Mouse (Mus musculus): ENCODE measurements at regions not wholly inside any gene's neighbourhood (a gene's known extent, or its start where the extent isn't known, plus 50 kb on each side); places are given as distances from the start of the nearest gene placed in this dataset.

DNA sequence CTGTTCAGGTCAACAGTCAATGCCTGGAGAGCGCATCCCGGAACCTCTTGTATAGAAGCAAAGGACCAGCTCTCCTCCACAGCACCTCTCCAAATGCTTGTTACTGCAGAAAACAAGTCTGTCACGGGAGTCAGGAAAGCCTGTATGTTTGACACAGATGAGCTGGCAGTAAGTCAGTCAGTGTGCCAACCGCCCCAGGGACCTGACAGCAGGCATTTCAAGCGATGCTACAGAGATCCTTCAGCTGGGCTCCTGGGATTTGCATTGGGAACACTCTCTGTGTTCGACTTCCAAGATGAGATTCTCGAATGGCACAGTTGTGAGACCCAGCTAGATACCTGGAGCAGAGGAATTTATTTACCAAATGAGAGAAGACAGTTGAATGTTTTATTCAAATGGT is 111.7 kb upstream of the Phyhipl start:
- TF ChIP-seq CHD1 (IDR thresholded peaks at IDR 0.05; ENCODE audit: low read depth, low read length) = no peak
- no peak for TF ChIP-seq POLR2AphosphoS2 (IDR thresholded peaks at IDR 0.05; ENCODE audit: low read length)
- TF ChIP-seq USF1 (IDR thresholded peaks at IDR 0.05; ENCODE audit: low read depth, low read length) = no peak
- no peak for TF ChIP-seq MYB (IDR thresholded peaks at IDR 0.05; ENCODE audit: low read depth, low read length)
- no peak for TF ChIP-seq ZC3H11A (IDR thresholded peaks at IDR 0.05; ENCODE audit: low read depth, low read length)
- TF ChIP-seq ZMIZ1 (IDR thresholded peaks at IDR 0.05; ENCODE audit: low read depth, low read length) = no peak
- no peak for TF ChIP-seq MXI1 (IDR thresholded peaks at IDR 0.05; ENCODE audit: low read depth, low read length)
- TF ChIP-seq ZKSCAN1 (IDR thresholded peaks at IDR 0.05; ENCODE audit: low read depth, low read length) = no peak
- TF ChIP-seq HCFC1 (IDR thresholded peaks at IDR 0.05; ENCODE audit: low read depth, low read length) = no peak
- no peak for TF ChIP-seq MAFK (IDR thresholded peaks at IDR 0.05; ENCODE audit: borderline replicate concordance, low read depth, low read length)
- no peak for TF ChIP-seq RCOR1 (IDR thresholded peaks at IDR 0.05; ENCODE audit: low read depth, low read length)
- TF ChIP-seq MEF2A (IDR thresholded peaks at IDR 0.05; ENCODE audit: extremely low read depth, insufficient replicate concordance, low read depth, low read length, poor library complexity, severe bottlenecking) = no peak
- no peak for TF ChIP-seq NELFE (IDR thresholded peaks at IDR 0.05; ENCODE audit: low read depth, low read length)
- TF ChIP-seq ZNF384 (IDR thresholded peaks at IDR 0.05; ENCODE audit: low read depth, low read length) = no peak
- no peak for TF ChIP-seq NRF1 (IDR thresholded peaks at IDR 0.05; ENCODE audit: insufficient read depth, low read depth, low read length, poor library complexity, severe bottlenecking)
- TF ChIP-seq MAZ (IDR thresholded peaks at IDR 0.05; ENCODE audit: low read depth, low read length) = no peak
- Histone ChIP-seq H3K27me3 (ENCODE audit: control insufficient read depth in 1 of 2, insufficient read depth in 2 of 2, low read length in 2 of 2) (no peaks in the 10 kb centered on the region), H3K79me2 (ENCODE audit: control insufficient read depth, insufficient read depth, low read length, poor library complexity) (no peaks in the 10 kb centered on the region), H3K4me1 (ENCODE audit: control insufficient read depth in 1 of 2, insufficient read depth in 2 of 2, low read length in 2 of 2) (no peaks in the 10 kb centered on the region), H3K9ac (ENCODE audit: control insufficient read depth, low read depth, low read length, poor library complexity, severe bottlenecking) (no peak overlapping the region), H3K36me3 (ENCODE audit: control insufficient read depth in 1 of 2, insufficient read depth in 2 of 2, low read length in 2 of 2) (no peaks in the 10 kb centered on the region), H3K4me3 (ENCODE audit: control insufficient read depth in 1 of 2, insufficient read depth in 1 of 2, low read depth in 2 of 2, low read length in 2 of 2) (no peak overlapping the region), H3K9me3 (replicated peaks; ENCODE audit: insufficient read depth, low read length) (no peaks in the 10 kb centered on the region), H3K27ac (ENCODE audit: control insufficient read depth, low read depth, low read length) (no peak overlapping the region)
- no peak for DNase-seq (ENCODE audit: low read depth, low spot score)

DNA sequence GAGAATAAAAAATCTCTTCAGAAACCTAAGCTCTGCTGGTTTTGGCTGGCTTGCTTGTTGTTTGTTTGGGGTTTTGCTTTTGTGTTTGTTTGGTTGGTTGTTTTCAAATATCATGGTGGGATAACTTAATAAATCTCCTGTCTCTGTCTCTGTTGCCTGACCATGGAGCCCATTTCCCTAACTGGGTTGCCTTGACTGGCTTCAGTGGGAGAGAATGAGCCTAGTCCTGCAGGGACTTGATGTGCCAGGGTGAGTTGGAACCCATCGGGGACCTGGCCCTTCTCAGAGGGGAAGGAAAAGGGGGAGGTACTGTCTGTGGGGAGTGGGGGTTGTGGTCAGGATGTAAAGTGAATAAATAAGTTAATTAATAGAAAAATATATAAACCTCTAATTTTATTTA is 111.1 kb upstream of the Phyhipl start:
- Histone ChIP-seq H3K36me3 (ENCODE audit: control insufficient read depth in 1 of 2, insufficient read depth in 2 of 2, low read length in 2 of 2) (no peaks in the 10 kb centered on the region), H3K4me1 (ENCODE audit: control insufficient read depth in 1 of 2, insufficient read depth in 2 of 2, low read length in 2 of 2) (no peaks in the 10 kb centered on the region), H3K9ac (ENCODE audit: control insufficient read depth, low read depth, low read length, poor library complexity, severe bottlenecking) (no peak overlapping the region), H3K79me2 (ENCODE audit: control insufficient read depth, insufficient read depth, low read length, poor library complexity) (no peaks in the 10 kb centered on the region), H3K4me3 (ENCODE audit: control insufficient read depth in 1 of 2, insufficient read depth in 1 of 2, low read depth in 2 of 2, low read length in 2 of 2) (no peak overlapping the region), H3K9me3 (replicated peaks; ENCODE audit: insufficient read depth, low read length) (no peaks in the 10 kb centered on the region), H3K27me3 (ENCODE audit: control insufficient read depth in 1 of 2, insufficient read depth in 2 of 2, low read length in 2 of 2) (no peaks in the 10 kb centered on the region), H3K27ac (ENCODE audit: control insufficient read depth, low read depth, low read length) (no peak overlapping the region)
- DNase-seq (ENCODE audit: low read depth, low spot score) = no peak
- TF ChIP-seq ZMIZ1 (IDR thresholded peaks at IDR 0.05; ENCODE audit: low read depth, low read length) = no peak
- TF ChIP-seq NRF1 (IDR thresholded peaks at IDR 0.05; ENCODE audit: insufficient read depth, low read depth, low read length, poor library complexity, severe bottlenecking) = no peak
- TF ChIP-seq ELF1 (IDR thresholded peaks at IDR 0.05; ENCODE audit: low read depth, low read length) = no peak
- TF ChIP-seq BHLHE40 (IDR thresholded peaks at IDR 0.05; ENCODE audit: borderline replicate concordance, low read depth, low read length) = no peak
- no peak for TF ChIP-seq ZC3H11A (IDR thresholded peaks at IDR 0.05; ENCODE audit: low read depth, low read length)
- no peak for TF ChIP-seq TBP (IDR thresholded peaks at IDR 0.05; ENCODE audit: low read depth, low read length)
- no peak for TF ChIP-seq ZNF384 (IDR thresholded peaks at IDR 0.05; ENCODE audit: low read depth, low read length)
- TF ChIP-seq CHD2 (IDR thresholded peaks at IDR 0.05; ENCODE audit: low read length) = no peak
- no peak for TF ChIP-seq NELFE (IDR thresholded peaks at IDR 0.05; ENCODE audit: low read depth, low read length)
- no peak for TF ChIP-seq MAZ (IDR thresholded peaks at IDR 0.05; ENCODE audit: low read depth, low read length)
- no peak for TF ChIP-seq MXI1 (IDR thresholded peaks at IDR 0.05; ENCODE audit: low read depth, low read length)
- no peak for TF ChIP-seq POLR2AphosphoS5 (IDR thresholded peaks at IDR 0.05; ENCODE audit: borderline replicate concordance, low read depth, low read length)
- TF ChIP-seq SIN3A (IDR thresholded peaks at IDR 0.05; ENCODE audit: low read length) = no peak
- no peak for TF ChIP-seq GABPA (IDR thresholded peaks at IDR 0.05; ENCODE audit: low read depth, low read length)
- TF ChIP-seq UBTF (IDR thresholded peaks at IDR 0.05; ENCODE audit: borderline replicate concordance, insufficient read depth, low read depth, low read length) = no peak
- TF ChIP-seq GATA1 (IDR thresholded peaks at IDR 0.05; ENCODE audit: low read depth, low read length) = no peak

All from MEL (cell line).